Mouse (Mus musculus): Measurements from ENCODE around the gene Klk14.

GRCm38 (mm10) chr7:43671064-43671808, 19.0 kb upstream of the Klk14 start:
- TF ChIP-seq POLR2A (IDR thresholded peaks at IDR 0.05; ENCODE audit: low read depth, low read length) (no peak), CTCF (IDR thresholded peaks at IDR 0.05; ENCODE audit: borderline replicate concordance, insufficient read depth, low read length) (no peak)
